Mouse (Mus musculus) thymus, postnatal 36 days (tissue): Measurements from ENCODE around the gene Gm49378.

ENCODE experiments used
- DNase-seq, 2 experiments: peaks; one replicate each; pipeline ENCODE4 v3.0.0; 2022; ENCODE audit warnings: mixed read lengths in 2 of 2

Gene Gm49378

GRCm38 (mm10) chr14:55637795-55638194 lies at the start of gene Gm49378:
Gm49378 (minus strand) TSS chr14:55637895.
- no peak for DNase-seq

- no peak for DNase-seq
Observed at GRCm38 (mm10) chr14:55682118-55682493, 44.4 kb upstream of the Gm49378 start.

GRCm38 (mm10) chr14:55681160-55682117 lies 43.7 kb upstream of the Gm49378 start, which contains the start of gene Tinf2:
Tinf2 (minus strand) TSS chr14:55681820.
- peak; percentile 91 to 93 for DNase-seq

DNA sequence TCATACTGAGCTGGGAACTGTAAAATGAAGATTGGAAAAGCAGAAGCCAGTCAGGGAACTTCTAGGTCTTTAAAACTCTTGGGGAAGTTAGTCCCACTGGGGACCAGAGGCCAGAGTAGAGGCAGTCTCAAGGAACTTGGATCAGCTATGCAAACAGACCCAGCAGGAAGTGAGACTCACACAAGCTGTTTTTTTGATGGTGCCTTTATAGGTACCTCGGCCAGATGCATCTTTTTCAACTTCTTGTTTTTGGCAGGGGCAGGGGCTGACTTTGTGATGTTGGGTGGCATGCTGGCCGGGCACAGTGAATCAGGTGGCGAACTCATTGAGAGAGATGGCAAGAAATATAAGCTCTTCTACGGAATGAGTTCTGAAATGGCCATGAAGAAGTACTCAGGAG lies 39.9 kb upstream of the Gm49378 start:
- DNase-seq = no peak

- DNase-seq = no peak
Observed at GRCm38 (mm10) chr14:55672741-55673060, 35.0 kb upstream of the Gm49378 start.

GRCm38 (mm10) chr14:55671833-55672740 lies 34.4 kb upstream of the Gm49378 start, which contains the start of the genes Gmpr2 and Nedd8:
Gmpr2 (plus strand) TSS chr14:55671941.
Nedd8 (minus strand) TSS chr14:55672124.
- DNase-seq = peak; percentile 86 to 88

- DNase-seq = no peak
Observed at GRCm38 (mm10) chr14:55671486-55671832, 33.8 kb upstream of the Gm49378 start.

GRCm38 (mm10) chr14:55660636-55661035 lies 22.9 kb upstream of the Gm49378 start:
- DNase-seq = no peak

GRCm38 (mm10) chr14:55659960-55660573 lies 22.4 kb upstream of the Gm49378 start, which contains the start of gene Mdp1:
Mdp1 (minus strand) TSS chr14:55660508.
- DNase-seq = peak; percentile 73 to 78

DNA sequence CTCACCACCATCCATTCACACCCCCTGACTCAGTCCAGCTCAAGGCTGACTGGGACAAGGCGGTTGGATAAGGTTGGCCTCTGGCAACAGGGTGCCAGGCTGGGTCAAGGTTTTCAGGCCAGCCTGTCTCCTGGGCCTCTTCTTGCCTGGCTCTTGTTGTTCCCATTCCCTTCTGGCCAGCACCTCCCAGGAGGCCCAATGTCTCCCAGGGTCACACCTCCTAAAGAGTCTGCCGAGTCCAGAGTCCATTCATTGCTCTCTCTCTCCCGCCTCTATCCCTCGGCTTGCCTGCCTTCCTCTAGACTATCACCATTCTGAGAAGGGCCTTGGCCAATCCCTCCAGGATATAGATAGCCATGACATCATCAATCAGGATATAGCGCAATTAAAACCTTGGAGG lies 20.3 kb upstream of the Gm49378 start:
- DNase-seq = no peak

DNA sequence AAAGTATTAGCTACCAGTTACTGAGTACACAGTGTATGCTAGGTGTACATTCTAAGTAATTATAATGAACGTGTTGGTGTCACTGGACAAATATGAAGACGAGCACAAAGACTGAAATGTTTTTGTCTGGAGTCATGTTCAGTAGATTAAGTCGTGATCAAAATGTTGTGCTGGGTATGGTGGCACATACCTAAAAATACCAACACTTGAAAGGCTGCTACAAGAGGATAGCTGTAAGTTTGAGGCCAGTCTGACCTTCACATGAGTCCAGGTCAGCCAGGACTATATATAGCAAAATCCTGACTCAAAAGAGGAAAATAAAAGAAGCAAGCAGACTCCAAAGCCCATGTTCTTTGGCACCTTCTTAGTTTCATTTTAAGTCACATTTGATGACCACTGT lies 19.2 kb upstream of the Gm49378 start:
- no peak for DNase-seq

DNA sequence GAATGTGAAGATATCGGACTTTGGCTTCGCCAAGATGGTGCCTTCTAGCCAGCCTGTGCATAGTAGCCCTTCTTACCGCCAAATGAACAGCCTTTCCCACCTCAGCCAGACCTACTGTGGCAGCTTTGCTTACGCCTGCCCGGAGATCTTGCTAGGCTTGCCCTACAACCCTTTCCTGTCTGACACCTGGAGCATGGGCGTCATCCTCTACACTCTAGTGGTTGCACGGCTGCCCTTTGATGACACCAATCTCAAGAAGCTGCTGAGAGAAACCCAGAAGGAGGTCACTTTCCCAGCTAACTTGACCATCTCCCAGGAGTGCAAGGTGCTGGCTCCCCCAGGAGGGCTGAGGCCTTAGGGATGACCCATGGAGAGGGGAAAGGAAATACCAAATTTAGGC lies 13.8 kb upstream of the Gm49378 start:
- DNase-seq = peak; percentile 32 to 59

- no peak for DNase-seq
Observed at GRCm38 (mm10) chr14:55649884-55650283, 12.2 kb upstream of the Gm49378 start, which contains the start of gene Tssk4. Tssk4 (plus strand) TSS chr14:55650184.

DNA sequence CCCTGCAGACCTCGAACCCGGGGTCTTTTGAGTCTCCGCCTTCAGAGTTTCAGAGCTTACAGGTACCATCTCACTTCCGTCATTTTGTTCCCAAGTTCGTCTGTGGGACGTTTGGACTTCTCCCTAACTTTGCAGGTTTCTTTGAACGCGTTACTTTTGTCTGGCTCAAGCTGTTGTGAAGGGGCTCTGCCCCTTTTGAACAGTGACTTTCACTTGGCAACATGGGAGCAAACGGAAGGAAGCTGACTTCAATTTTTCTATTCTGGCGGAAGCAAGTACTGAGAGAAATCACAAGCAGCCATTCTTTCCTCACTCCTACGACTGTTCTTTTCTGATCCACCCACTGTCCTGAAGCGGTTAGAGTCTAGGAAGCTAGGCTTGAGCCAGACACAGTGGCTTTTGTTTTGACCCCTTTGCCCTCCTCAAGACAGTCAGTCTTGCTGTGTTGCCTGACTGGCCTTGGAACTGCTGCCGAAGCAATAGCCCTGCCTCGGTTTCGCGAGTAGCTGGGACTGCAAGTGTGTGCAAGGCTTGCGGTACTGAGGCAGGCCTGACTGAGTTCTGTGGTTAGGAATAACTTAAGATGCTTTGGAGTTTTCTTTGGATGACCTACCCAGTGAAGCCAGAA lies 6.7 kb upstream of the Gm49378 start:
- peak in 1 of 2 experiments; percentile 35 for DNase-seq

GRCm38 (mm10) chr14:55643060-55643907 lies 5.6 kb upstream of the Gm49378 start, which contains the start of gene Tm9sf1:
Tm9sf1 (minus strand) TSS chr14:55643806.
- peak; percentile 81 to 86 for DNase-seq

DNA sequence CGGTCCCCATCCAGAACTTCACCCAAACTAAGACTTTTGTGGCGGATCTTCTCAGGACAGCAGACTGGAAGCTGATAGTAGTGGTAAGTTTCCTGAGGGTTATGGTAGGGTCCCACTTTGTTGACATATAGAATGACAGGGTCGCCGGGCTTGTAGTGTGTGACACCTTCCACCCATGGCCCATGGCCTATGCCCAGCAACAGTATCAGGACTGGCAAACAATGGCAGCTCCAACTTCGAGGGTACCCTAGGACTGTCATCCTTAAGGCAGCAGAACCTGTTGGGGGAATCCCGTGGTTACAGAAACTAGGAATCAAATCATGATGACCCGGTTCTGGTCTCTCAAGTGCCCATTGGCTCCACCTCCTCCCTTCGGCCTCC lies 5.0 kb upstream of the Gm49378 start:
- no peak for DNase-seq

DNA sequence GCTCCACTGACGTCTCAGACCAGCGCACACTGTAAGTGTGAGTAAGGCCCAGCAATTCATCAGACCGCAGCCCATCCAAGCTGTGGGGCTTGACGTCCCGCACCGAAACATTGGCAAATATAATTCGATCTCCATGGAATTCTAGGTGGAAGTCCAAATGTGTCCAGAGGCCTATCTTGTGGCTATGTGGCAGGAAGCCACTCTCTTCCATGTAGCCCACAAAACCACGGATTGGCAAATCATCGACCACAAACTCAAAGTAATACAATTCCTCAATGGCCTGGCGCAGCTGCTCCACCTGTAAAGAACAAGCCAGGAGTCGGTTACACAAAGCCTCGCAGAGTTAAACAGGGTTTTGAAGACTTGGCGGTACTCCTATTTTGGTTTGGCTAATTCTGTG lies 3.6 kb upstream of the Gm49378 start:
- no peak for DNase-seq

- no peak for DNase-seq
Observed at GRCm38 (mm10) chr14:55640816-55641215, 3.1 kb upstream of the Gm49378 start.

GRCm38 (mm10) chr14:55635523-55636007 lies 2.1 kb downstream of the Gm49378 start, which contains the start of gene Ipo4:
Ipo4 (minus strand) TSS chr14:55635957.
- peak; percentile 83 to 89 for DNase-seq

DNA sequence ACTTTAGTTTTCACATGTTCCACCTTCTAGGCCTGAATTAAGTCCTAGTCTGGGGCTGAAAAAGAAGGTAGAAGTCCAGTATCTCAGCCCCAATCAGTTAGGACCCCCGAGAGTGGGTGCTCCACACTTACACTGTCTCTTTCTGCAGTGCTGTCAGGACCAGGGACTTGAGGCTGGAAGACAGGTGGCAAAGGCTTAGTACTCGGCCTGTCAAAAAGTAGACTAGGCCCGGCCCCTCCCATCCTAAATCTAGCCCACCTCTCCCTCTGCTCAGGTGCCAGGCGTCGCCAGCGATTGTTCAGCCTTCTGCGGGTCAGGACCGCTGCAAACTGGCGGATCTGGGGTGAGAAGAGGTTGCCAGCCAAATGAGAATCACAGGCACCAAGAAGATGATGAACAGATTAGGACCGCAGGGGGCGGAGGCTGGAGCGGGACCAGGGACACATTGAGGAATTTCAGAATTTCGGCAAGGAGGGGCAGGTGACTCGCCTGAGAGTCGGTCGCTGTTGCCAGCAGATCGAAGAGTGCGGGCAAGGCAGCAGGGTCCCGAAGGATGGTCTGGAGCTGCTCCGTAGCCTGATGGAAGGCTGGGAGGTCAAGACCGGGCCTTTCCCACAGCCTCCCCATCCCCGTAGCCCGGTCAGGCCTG lies 2.7 kb downstream of the Gm49378 start:
- no peak for DNase-seq
